8 mouse cellular contexts compared by ENCODE assay signal in the genomic region with DNA sequence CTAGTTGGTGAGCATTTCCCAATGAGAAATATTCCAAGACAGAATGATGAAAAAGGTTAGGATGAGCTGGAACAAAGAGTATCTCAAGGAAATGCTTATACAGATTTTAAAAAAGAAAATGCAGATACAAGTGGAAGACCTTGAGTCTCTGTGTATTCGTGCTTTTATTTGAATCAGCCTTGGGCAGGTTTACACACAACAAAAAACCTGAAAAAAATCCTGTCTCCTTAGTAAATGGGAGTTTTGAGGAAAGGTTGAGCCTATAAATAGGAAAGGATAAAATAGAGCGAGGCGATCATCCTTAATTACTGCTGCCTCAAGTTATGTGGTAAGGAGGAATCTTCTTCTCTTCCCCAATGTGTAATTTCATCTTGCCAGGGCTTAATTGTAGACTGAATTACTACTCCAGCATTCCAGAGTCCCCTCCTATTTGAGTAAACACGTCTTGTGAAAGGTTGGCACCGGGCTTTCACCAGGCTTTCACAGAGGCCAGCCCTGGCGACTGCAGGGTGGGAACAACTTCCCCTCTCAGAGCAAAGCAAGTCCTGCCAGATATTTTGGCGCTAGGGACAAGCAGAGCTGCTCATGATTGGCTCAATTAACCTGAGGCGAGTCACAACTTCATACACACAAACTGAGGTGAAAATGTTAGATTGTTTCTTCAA. TPM values are rescaled to one million over a fixed set of nuclear protein-coding genes. Genes with fewer than 3 reads are reported as not detected.
DNase-seq lines count a peak whose midpoint lies in the region; ATAC-seq and TF ChIP-seq lines count a peak whose summit lies in the region.

No protein-coding gene starts in this region.

- no peaks in the 10 kb centered on the region for H3K27me3 ChIP-seq in kidney, adult 2 months (replicated peaks; ENCODE audit: control insufficient read depth, insufficient read depth, low read length)
- no peaks in the 10 kb centered on the region for H3K27me3 ChIP-seq in forebrain, embryonic 15.5 days
- no peaks in the 10 kb centered on the region for H3K27me3 ChIP-seq in limb, embryonic 12.5 days
- H3K27me3 ChIP-seq in midbrain, embryonic 15.5 days (replicated peaks): no peaks in the 10 kb centered on the region

- no peak for DNase-seq in kidney, adult 2 months
- DNase-seq in kidney, postnatal 4 days: no peak
- no peak for DNase-seq in frontal cortex, postnatal 25 days (ENCODE audit: low spot score in 2 of 2)
- DNase-seq in natural killer cell, adult 2 months (ENCODE audit: low spot score in 2 of 2): no peak

- TF ChIP-seq POLR2A in kidney, adult 2 months (IDR thresholded peaks at IDR 0.05; ENCODE audit: low read depth, low read length): no peak
- no peak for TF ChIP-seq POLR2A in bone marrow, adult 2 months (IDR thresholded peaks at IDR 0.05; ENCODE audit: borderline replicate concordance, control insufficient read depth, low read depth, low read length)

- H3K36me3 ChIP-seq in kidney, adult 2 months (ENCODE audit: control insufficient read depth, insufficient read depth, low read length): no peaks in the 10 kb centered on the region; the same call in 1 of the 2 replicates
- H3K36me3 ChIP-seq in forebrain, embryonic 15.5 days: peaks cover 9% of the 10 kb centered on the region
- H3K36me3 ChIP-seq in limb, embryonic 12.5 days: peaks cover 17% of the 10 kb centered on the region
- H3K36me3 ChIP-seq in midbrain, embryonic 15.5 days (replicated peaks): no peaks in the 10 kb centered on the region

- H3K4me2 ChIP-seq in forebrain, embryonic 15.5 days (replicated peaks): peak overlapping the region; percentile 92
- H3K4me2 ChIP-seq in limb, embryonic 12.5 days: peak overlapping the region; percentile 97
- peak overlapping the region; percentile 78 for H3K4me2 ChIP-seq in midbrain, embryonic 15.5 days

- H3K4me1 ChIP-seq in kidney, adult 2 months (ENCODE audit: control insufficient read depth, insufficient read depth, low read length): no peaks in the 10 kb centered on the region
- H3K4me1 ChIP-seq in bone marrow, adult 2 months (ENCODE audit: control insufficient read depth, insufficient read depth, low read length): no peaks in the 10 kb centered on the region; the same call in 1 of the 2 replicates
- peaks cover 35% of the 10 kb centered on the region for H3K4me1 ChIP-seq in forebrain, embryonic 15.5 days
- H3K4me1 ChIP-seq in limb, embryonic 12.5 days (replicated peaks): peaks cover 6% of the 10 kb centered on the region; the same call in 1 of the 2 replicates
- peaks cover 31% of the 10 kb centered on the region for H3K4me1 ChIP-seq in midbrain, embryonic 15.5 days

- H3K27ac ChIP-seq in kidney, adult 2 months (ENCODE audit: insufficient read depth, low read depth, low read length): peak overlapping the region; percentile 30; the same call in 1 of the 2 replicates
- H3K27ac ChIP-seq in bone marrow, adult 2 months (ENCODE audit: control insufficient read depth, insufficient read depth, low read depth, low read length, poor library complexity): peak overlapping the region; percentile 29
- H3K27ac ChIP-seq in forebrain, embryonic 15.5 days (replicated peaks): peak overlapping the region; percentile 97
- peak overlapping the region; percentile 24 for H3K27ac ChIP-seq in limb, embryonic 12.5 days
- H3K27ac ChIP-seq in midbrain, embryonic 15.5 days: peak overlapping the region; percentile 95

- no peak for TF ChIP-seq CTCF in kidney, adult 2 months (conservative IDR thresholded peaks at IDR 0.05; ENCODE audit: insufficient read depth, insufficient read length, low read depth, low read length)
- TF ChIP-seq CTCF in bone marrow, adult 2 months (IDR thresholded peaks at IDR 0.05; ENCODE audit: control insufficient read depth, insufficient read depth, low read length): no peak

- WGBS in kidney, adult 2 months: 35% methylated on average over 8 of the region's 8 CpGs
- WGBS in bone marrow, adult 2 months: 21% methylated on average over 8 of the region's 8 CpGs
- WGBS in forebrain, embryonic 15.5 days: 39% methylated on average over 8 of the region's 8 CpGs
- WGBS in limb, embryonic 12.5 days: 43% methylated on average over 8 of the region's 8 CpGs
- 45% methylated on average over 8 of the region's 8 CpGs for WGBS in midbrain, embryonic 15.5 days

- no peak overlapping the region; the same call in 1 of the 2 replicates for H3K9ac ChIP-seq in forebrain, embryonic 15.5 days (replicated peaks)
- no peak overlapping the region for H3K9ac ChIP-seq in limb, embryonic 12.5 days (replicated peaks)
- no peak overlapping the region for H3K9ac ChIP-seq in midbrain, embryonic 15.5 days

- no peak overlapping the region for H3K4me3 ChIP-seq in kidney, adult 2 months (ENCODE audit: insufficient read depth, low read depth, low read length)
- no peak overlapping the region for H3K4me3 ChIP-seq in bone marrow, adult 2 months (replicated peaks; ENCODE audit: control insufficient read depth, low read depth, low read length)
- peak overlapping the region; percentile 62 for H3K4me3 ChIP-seq in forebrain, embryonic 15.5 days
- H3K4me3 ChIP-seq in limb, embryonic 12.5 days (replicated peaks): no peak overlapping the region
- 0 out of 2 replicates have a peak overlapping the region, but pooled peaks have one; percentile 88 for H3K4me3 ChIP-seq in midbrain, embryonic 15.5 days

- ATAC-seq in forebrain, embryonic 15.5 days (replicated peaks): no peak
- no peak for ATAC-seq in limb, embryonic 12.5 days (ENCODE audit: insufficient number of reproducible peaks, insufficient read depth, low FRiP score, low TSS enrichment, low read depth)
- ATAC-seq in midbrain, embryonic 15.5 days (replicated peaks): no peak

- H3K9me3 ChIP-seq in forebrain, embryonic 15.5 days: no peaks in the 10 kb centered on the region
- no peaks in the 10 kb centered on the region for H3K9me3 ChIP-seq in limb, embryonic 12.5 days
- H3K9me3 ChIP-seq in midbrain, embryonic 15.5 days: no peaks in the 10 kb centered on the region

RNA-seq across cellular contexts. Expression of gene Tob2, which starts 2.0 kb away (rescaled TPM):
- polyA plus RNA-seq in kidney, adult 2 months (2012; rRNA removed): 31.6 and 40.3 TPM in 2 replicates
- polyA plus RNA-seq in bone marrow, adult 2 months (2011; ENCODE audit: insufficient read depth, insufficient read length, low replicate concordance, missing spikeins): 6.6 and 9.2 TPM in 2 replicates
- polyA plus RNA-seq in forebrain, embryonic 15.5 days (2015; fragmentation: Nextera tagmentation; extraction: Ambion mirVana): 20.2 and 21.1 TPM in 2 replicates
- polyA plus RNA-seq in limb, embryonic 12.5 days (2016; fragmentation: Nextera tagmentation; extraction: Ambion mirVana): 22.6 and 25.0 TPM in 2 replicates
- polyA plus RNA-seq in midbrain, embryonic 15.5 days (2015; fragmentation: Nextera tagmentation; extraction: Ambion mirVana): 16.5 and 18.5 TPM in 2 replicates

RNA-seq across cellular contexts. Expression of gene Phf5a, which starts 11.1 kb away (rescaled TPM):
- polyA plus RNA-seq in kidney, adult 2 months (2012; rRNA removed): 33.5 and 47.4 TPM in 2 replicates
- polyA plus RNA-seq in bone marrow, adult 2 months (2011; ENCODE audit: insufficient read depth, insufficient read length, low replicate concordance, missing spikeins): 74.5 and 96.7 TPM in 2 replicates
- polyA plus RNA-seq in forebrain, embryonic 15.5 days (2015; fragmentation: Nextera tagmentation; extraction: Ambion mirVana): 124 and 128 TPM in 2 replicates
- polyA plus RNA-seq in limb, embryonic 12.5 days (2016; fragmentation: Nextera tagmentation; extraction: Ambion mirVana): 147 and 168 TPM in 2 replicates
- polyA plus RNA-seq in midbrain, embryonic 15.5 days (2015; fragmentation: Nextera tagmentation; extraction: Ambion mirVana): 124 and 134 TPM in 2 replicates

RNA-seq across cellular contexts. Expression of gene Aco2, which starts 11.5 kb away (rescaled TPM):
- 890 and 915 TPM in 2 replicates for polyA plus RNA-seq in kidney, adult 2 months (2012; rRNA removed)
- polyA plus RNA-seq in bone marrow, adult 2 months (2011; ENCODE audit: insufficient read depth, insufficient read length, low replicate concordance, missing spikeins): 41.0 and 71.1 TPM in 2 replicates
- polyA plus RNA-seq in forebrain, embryonic 15.5 days (2015; fragmentation: Nextera tagmentation; extraction: Ambion mirVana): 243 and 244 TPM in 2 replicates
- 139 and 143 TPM in 2 replicates for polyA plus RNA-seq in limb, embryonic 12.5 days (2016; fragmentation: Nextera tagmentation; extraction: Ambion mirVana)
- 265 and 271 TPM in 2 replicates for polyA plus RNA-seq in midbrain, embryonic 15.5 days (2015; fragmentation: Nextera tagmentation; extraction: Ambion mirVana)

RNA-seq across cellular contexts. Expression of gene Tef, which starts 58.4 kb away (rescaled TPM):
- polyA plus RNA-seq in kidney, adult 2 months (2012; rRNA removed): 121 and 131 TPM in 2 replicates
- polyA plus RNA-seq in bone marrow, adult 2 months (2011; ENCODE audit: insufficient read depth, insufficient read length, low replicate concordance, missing spikeins): 6.4 and 16.2 TPM in 2 replicates
- polyA plus RNA-seq in forebrain, embryonic 15.5 days (2015; fragmentation: Nextera tagmentation; extraction: Ambion mirVana): 31.9 and 32.6 TPM in 2 replicates
- polyA plus RNA-seq in limb, embryonic 12.5 days (2016; fragmentation: Nextera tagmentation; extraction: Ambion mirVana): 26.1 and 27.2 TPM in 2 replicates
- polyA plus RNA-seq in midbrain, embryonic 15.5 days (2015; fragmentation: Nextera tagmentation; extraction: Ambion mirVana): 24.0 and 25.2 TPM in 2 replicates

Comparison
In these comparisons a context has a peak if more than half of its experiments do, and no peak if none do; other contexts are left out.
1. H3K27ac ChIP-seq: peak in every context shown above with its lines; median percentile 97 in forebrain, embryonic 15.5 days; 95 in midbrain, embryonic 15.5 days; 30 in kidney, adult 2 months; 29 in bone marrow, adult 2 months; 24 in limb, embryonic 12.5 days.
2. H3K4me3 ChIP-seq: peak in forebrain, embryonic 15.5 days (single experiment) and midbrain, embryonic 15.5 days (single experiment); none in kidney, adult 2 months (single experiment), bone marrow, adult 2 months (single experiment) and limb, embryonic 12.5 days (single experiment).
3. Peak in every context shown above with its lines, with median percentiles within 50 percentile points of each other: H3K4me2 ChIP-seq.